Mouse (Mus musculus): Measurements from ENCODE around the gene Dync1h1.

The Dync1h1 gene

DNA sequence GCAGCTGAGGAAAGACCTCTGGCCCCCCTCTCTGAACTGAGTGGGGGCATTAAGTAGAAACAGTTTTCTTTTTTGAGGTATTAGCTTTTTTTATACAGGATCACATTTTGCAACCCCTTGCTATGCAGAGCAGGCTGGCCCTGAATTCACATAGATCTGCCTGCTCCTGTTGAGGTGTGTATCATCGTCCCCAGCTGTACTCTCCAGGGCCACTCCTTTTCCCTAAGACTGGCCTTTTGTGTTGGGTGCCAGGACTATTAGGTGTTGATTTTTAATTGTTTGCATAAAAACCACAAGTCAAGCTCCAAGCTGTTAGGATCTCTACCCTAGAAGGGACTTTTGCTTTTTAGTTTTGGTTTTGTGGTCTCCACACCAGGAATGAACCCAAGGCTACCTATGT lies 96.8 kb downstream of the Dync1h1 start:
- POLR2A ChIA-PET = interaction anchor here (0.5 to 19.5 kb wide), 35 partner anchors 9 to 843 kb away, joined by 3 to 781 read pairs (median 6); partner anchors contain the start of genes 1700001K19Rik (in 2 of the 4) and Wdr20 (in 2 of the 4)
- CTCF ChIA-PET = interaction anchor here in 1 of 4 experiments (0.6 to 0.8 kb wide), 2 partner anchors 10 to 24 kb away, joined by 3 read pairs; no protein-coding TSS in a partner anchor

DNA sequence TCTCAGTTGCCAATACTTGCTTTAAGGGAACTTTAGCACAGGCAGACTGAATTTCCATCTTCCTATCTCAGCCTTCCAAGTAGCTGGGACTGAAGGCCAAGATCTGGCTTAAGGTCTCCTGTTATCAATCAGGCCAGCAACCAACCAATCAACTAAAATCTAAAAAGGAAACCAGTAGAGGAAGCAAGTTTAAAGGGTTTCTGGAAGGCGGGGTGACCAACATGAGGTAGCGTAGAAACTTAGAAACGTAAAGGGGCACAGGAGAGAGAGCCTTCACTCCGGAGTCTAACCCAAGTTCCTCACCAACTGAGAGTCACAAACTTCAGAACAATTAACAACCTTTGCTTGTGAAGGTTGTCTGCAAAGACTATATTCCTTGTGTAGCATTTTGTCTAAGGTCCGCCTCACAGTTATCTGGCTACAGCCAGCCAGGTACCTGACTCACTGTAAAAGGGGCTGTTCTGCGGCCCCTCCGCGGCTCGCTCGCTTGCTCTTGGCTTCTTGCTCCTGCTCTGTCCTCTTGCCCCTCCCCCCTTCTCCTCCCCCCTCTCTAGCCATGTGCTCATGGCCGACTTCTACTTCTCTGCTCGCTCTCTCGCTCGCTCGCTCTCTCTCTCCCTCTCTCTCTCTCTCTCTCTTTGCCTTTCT lies 97.4 kb downstream of the Dync1h1 start:
- ChIA-PET POLR2A (interaction anchor here (0.5 to 19.5 kb wide), 35 partner anchors 8 to 842 kb away, joined by 3 to 781 read pairs (median 7); partner anchors contain the start of genes 1700001K19Rik (in 2 of the 4), Wdr20 (in 2 of the 4) and Dync1h1 (in 1 of the 4)), CTCF (interaction anchor here in 2 of 4 experiments (0.5 to 0.8 kb wide), 3 partner anchors 11 to 139 kb away, joined by 3 read pairs; no protein-coding TSS in a partner anchor)

DNA sequence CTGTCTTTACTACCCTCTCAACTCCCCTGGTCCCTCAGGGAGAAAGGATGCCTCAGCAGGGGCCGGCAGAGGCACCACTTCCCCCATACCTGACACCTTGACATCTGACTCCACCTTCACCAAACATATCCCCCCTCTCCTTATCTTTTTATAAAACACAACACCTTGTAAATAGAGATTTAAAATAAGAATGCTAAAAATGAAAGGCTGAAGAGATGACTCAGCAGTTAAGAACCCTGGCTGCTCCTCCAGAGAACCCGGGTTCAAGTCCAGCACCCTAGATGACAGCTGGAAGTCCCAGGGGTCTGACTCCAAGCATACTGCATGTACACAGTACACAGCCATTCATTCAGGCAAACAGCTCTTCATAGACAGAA lies 97.9 kb downstream of the Dync1h1 start:
- CTCF ChIA-PET = interaction anchor here in 1 of 4 experiments (0.5 kb wide), 1 partner anchor 139 kb away, joined by 3 read pairs; no protein-coding TSS in a partner anchor

DNA sequence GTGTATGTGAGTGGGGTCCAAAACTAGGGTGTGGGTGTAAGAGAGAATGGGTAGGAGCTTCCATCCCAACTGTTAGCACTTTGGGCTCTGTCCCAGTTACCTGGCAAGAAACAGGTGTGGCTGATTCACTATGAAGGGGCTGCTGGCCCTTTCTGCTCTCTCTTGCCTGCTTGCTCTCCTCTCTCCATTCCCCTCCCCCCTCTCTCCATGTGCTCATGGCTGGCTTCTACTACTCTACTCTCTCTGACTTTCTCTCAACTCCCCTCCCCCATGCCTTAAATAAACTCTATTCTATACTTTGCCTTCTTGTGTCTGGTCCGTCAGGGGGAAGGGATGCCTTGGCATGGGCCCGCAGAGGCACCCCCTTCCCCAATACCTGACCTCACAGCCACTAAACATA lies 99.5 kb downstream of the Dync1h1 start:
- POLR2A ChIA-PET = interaction anchor here (0.5 to 19.5 kb wide), 75 partner anchors 9 to 837 kb away, joined by 3 to 781 read pairs (median 5); partner anchors contain the start of genes 1700001K19Rik (in 2 of the 4), Wdr20 (in 2 of the 4), Dync1h1 (in 1 of the 4) and Eif5 (in 1 of the 4)
- CTCF ChIA-PET = interaction anchor here (0.6 to 3.7 kb wide), 11 partner anchors 11 to 572 kb away, joined by 3 to 23 read pairs (median 4); no protein-coding TSS in a partner anchor

More for the DNA sequence above, 97.9 kb downstream of the Dync1h1 start:
- POLR2A ChIA-PET = interaction anchor here (0.6 to 19.5 kb wide), 19 partner anchors 10 to 282 kb away, joined by 3 to 781 read pairs (median 50); partner anchors contain the start of genes 1700001K19Rik (in 2 of the 4), Dync1h1 (in 1 of the 4), Mok (in 1 of the 4) and Wdr20 (in 1 of the 4)

DNA sequence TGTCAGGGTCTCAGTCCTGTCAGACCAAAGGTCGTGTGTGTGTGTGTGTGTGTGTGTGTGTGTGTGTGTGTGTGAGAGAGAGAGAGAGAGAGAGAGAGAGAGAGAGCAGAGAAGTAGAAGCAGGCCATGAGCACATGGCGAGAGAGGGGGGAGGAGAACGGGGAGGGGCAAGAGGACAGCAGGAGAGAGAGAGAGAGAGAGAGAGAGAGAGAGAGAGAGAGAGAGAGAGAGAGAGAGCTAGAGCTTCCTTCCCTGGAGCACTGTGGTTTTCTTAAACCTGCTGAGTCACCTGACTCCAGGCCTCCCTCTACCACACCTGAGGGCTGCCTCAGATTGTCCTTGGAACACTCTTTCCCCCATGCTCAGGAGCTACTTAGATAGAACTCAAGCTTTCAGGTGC lies 100.1 kb downstream of the Dync1h1 start:
- POLR2A ChIA-PET = interaction anchor here (0.5 to 19.5 kb wide), 114 partner anchors 9 to 1956 kb away, joined by 3 to 781 read pairs (median 5); partner anchors contain the start of genes Wdr20 (in 3 of the 4), 1700001K19Rik (in 2 of the 4), Dync1h1 (in 1 of the 4) and Eif5 (in 1 of the 4)
- CTCF ChIA-PET = interaction anchor here (0.6 to 3.7 kb wide), 14 partner anchors 10 to 571 kb away, joined by 3 to 23 read pairs (median 4); no protein-coding TSS in a partner anchor

DNA sequence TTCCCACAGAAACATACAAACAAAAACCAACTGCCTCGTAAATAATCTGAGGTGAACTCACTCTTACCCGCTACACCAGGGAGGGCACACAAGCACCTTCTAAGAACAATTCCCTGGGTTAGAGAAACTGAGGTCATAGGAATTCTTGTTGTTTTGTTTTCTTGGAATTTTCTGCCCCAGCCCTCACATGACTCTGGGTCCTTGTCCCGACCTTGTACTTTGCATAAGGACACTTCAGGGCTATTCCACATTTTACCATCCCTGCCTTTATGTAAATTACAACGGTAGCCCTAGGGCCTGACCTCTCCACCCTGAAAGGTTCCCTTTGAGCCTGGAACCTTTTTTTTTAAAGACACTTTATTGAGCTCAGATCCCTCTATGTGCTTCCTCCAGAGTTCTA lies 101.3 kb downstream of the Dync1h1 start, which contains the start of gene Hsp90aa1:
Hsp90aa1 (minus strand) TSS at position 173 of the 400 bp plus-strand sequence.
- ChIA-PET CTCF (interaction anchor here (0.6 to 3.7 kb wide), 46 partner anchors 8 to 290 kb away, joined by 3 to 45 read pairs (median 5); partner anchors contain the start of gene Wdr20 (in 2 of the 4)), POLR2A (interaction anchor here (0.5 to 19.5 kb wide), 164 partner anchors 8 to 844 kb away, joined by 3 to 781 read pairs (median 5); partner anchors contain the start of genes Wdr20 (in 3 of the 4), 1700001K19Rik (in 2 of the 4), Dync1h1 (in 2 of the 4) and Eif5 (in 2 of the 4))

DNA sequence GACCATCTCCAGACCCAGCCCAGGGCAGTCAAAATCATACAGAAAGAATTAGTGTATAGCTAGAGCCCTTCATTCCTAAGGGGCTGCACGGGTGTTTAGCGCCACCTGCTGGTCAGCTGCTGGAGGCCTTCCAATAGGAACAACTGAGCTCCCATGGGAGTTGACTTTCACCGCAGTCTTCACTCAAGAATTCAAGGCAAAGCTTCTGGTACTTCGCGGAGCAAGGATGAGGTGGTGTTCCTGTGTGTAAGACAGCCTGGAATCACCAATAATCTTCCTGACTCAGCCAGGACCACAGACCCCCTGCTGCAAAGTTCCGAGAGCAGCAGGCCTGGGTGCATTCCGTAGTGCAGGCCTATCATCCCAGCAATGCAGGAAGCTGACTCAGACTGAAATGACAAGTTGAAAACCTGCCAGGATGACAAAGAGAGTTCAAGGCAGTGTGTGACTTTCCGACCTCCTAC lies 101.8 kb downstream of the Dync1h1 start:
- CTCF ChIA-PET = interaction anchor here (0.5 to 3.7 kb wide), 57 partner anchors 8 to 319 kb away, joined by 3 to 45 read pairs (median 4); partner anchors contain the start of gene Wdr20 (in 2 of the 4)
- POLR2A ChIA-PET = interaction anchor here (0.5 to 19.5 kb wide), 174 partner anchors 8 to 991 kb away, joined by 3 to 781 read pairs (median 5); partner anchors contain the start of genes Dync1h1 (in 3 of the 4), Wdr20 (in 3 of the 4), 1700001K19Rik (in 2 of the 4) and Ppp2r5c (in 2 of the 4)

DNA sequence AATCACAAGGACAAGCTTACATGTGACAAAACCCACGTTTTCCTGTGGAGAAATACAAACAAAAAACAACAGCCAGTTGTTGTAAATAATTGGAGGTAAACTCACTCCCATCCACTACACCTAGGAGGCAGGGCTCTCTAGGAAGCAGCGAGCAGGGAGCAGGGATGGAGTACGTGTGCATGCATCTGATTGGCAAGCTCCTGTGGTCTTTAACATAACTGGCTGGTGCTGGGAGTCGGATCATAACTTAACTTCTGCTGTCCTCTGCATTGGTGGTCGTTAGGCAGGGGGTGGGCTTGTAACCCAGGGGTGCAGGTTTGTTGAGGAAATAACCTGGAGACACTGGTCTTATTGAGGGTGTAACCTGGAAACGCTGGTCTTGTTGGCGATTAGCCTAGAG lies 102.4 kb downstream of the Dync1h1 start:
- CTCF ChIA-PET = interaction anchor here (0.7 to 3.7 kb wide), 35 partner anchors 10 to 288 kb away, joined by 3 to 45 read pairs (median 5); partner anchors contain the start of gene Wdr20 (in 1 of the 4)
- POLR2A ChIA-PET = interaction anchor here (0.5 to 19.5 kb wide), 127 partner anchors 7 to 1113 kb away, joined by 3 to 781 read pairs (median 6); partner anchors contain the start of genes Dync1h1 (in 3 of the 4), Wdr20 (in 3 of the 4), 1700001K19Rik (in 2 of the 4) and Dio3 (in 1 of the 4)

DNA sequence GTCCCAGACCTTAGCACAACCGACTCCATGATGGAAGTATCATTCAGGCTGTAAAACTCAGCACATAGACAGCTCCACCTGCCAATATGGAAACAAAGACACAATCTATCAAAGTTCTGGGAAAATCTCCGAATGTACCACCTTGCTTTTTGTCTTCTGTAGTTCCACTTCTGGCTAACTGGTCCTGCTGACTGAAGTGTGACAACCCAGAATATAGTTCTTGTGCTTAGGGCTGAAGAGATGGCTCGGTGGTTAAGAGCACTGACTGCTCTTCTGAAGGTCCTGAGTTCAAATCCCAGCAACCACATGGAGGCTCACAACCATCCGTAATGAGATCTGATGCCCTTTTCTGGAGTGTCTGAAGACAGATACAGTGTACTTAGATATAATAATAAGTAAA lies 104.2 kb downstream of the Dync1h1 start:
- POLR2A ChIA-PET = interaction anchor here in 3 of 4 experiments (1.1 to 19.5 kb wide), 26 partner anchors 3 to 288 kb away, joined by 3 to 781 read pairs (median 26); partner anchors contain the start of genes 1700001K19Rik (in 2 of the 3), Hsp90aa1 (in 1 of the 3) and Wdr20 (in 1 of the 3)
- CTCF ChIA-PET = interaction anchor here in 1 of 4 experiments (0.6 kb wide), 1 partner anchor 123 kb away, joined by 3 read pairs; no protein-coding TSS in a partner anchor

DNA sequence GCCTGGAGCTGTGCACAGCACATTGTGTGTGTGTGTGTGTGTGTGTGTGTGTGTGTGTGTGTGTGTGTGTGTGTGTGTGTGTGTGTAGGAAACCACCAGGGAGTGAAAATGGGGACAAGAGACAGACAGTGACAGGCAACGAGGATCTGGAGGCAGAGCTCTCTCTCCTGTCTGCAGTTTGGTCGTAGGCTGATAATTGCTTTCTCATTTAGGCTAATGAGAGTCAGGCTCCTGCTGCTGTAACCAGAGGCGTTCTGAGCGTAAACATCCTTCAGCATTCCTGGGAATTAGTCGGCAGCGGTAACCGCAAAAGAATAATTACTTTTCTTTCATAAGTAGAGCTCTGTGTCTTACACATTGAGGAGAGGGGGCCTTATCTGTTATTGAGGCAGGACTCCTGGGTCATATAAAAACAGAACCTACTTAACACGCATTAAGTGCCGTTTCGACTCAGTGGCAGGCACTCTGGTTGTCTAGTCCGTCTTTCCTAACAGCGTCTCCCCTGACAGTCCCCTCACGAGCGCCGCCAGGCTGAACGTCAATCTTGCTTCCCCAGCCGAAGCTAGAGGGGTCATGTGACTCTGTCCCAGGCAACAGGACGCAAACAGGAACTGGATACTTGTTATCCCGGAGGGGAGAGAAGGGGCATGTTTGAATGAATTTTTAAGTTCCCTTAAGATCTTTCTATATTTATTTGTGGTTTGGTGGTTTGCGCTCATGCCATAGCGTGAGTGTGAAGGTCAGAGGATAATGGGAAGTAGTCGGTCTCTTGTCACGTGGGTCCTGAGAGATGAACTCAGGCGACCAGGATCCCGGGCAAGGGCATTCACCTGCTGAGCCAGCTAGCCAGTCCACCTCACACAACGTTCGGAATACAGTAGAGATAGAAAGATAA lies 105.3 kb downstream of the Dync1h1 start:
- ChIA-PET CTCF (interaction anchor here in 3 of 4 experiments (0.5 to 1.2 kb wide), 9 partner anchors 11 to 315 kb away, joined by 3 to 6 read pairs (median 3); partner anchors contain the start of gene Wdr20 (in 1 of the 3)), POLR2A (interaction anchor here (0.5 to 19.5 kb wide), 51 partner anchors 4 to 1005 kb away, joined by 3 to 781 read pairs (median 5); partner anchors contain the start of genes 1700001K19Rik (in 2 of the 4), Wdr20 (in 2 of the 4), Dync1h1 (in 1 of the 4) and Hsp90aa1 (in 1 of the 4))

DNA sequence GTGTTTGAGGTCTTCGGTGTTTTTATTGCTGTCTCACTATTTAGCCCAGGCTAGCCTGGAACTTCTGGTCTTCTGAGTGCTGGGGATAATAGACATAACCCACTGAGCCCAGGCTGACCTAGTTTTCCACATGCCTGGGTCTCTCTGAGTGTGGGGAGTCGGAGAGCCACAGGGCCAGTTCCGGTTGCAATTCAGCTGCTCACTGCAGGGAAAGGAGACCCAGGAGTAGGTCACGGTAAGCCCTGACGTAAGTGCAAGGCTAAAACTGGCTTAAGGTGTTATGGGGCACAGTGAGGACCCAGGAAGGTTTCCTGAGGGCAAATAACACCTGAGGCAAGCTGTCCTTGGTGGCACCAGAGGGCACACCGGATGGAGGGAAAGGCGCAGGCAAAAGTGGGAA lies 106.2 kb downstream of the Dync1h1 start:
- ChIA-PET POLR2A (interaction anchor here in 3 of 4 experiments (0.6 to 19.5 kb wide), 32 partner anchors 5 to 1004 kb away, joined by 3 to 781 read pairs (median 10); partner anchors contain the start of genes 1700001K19Rik (in 2 of the 3), Wdr20 (in 2 of the 3), Hsp90aa1 (in 1 of the 3) and Zfp839 (in 1 of the 3)), CTCF (interaction anchor here in 2 of 4 experiments (0.6 to 0.9 kb wide), 2 partner anchors 37 to 289 kb away, joined by 3 to 6 read pairs; no protein-coding TSS in a partner anchor)

DNA sequence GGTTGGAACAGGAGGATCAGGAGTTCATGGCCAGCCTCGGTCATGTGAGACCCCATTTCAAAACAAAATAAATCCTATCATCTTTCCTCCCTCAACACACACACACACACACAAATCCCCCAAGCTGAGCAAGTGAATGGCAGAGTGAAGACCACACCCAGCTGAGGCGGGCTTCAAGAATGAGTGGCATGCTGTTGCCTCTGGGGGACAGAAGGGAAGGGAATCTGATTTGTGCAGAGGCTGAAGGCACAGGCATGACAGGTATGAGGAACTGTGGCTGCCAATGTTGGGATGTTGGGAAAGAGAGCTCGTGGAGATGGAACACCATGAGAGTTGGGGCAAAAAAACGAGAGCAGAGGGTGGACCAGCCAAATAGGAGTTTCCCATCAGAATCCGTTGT lies 110.0 kb downstream of the Dync1h1 start:
- POLR2A ChIA-PET = interaction anchor here in 3 of 4 experiments (0.5 to 19.5 kb wide), 36 partner anchors 9 to 647 kb away, joined by 3 to 781 read pairs (median 5); partner anchors contain the start of genes Hsp90aa1 (in 3 of the 3), Wdr20 (in 3 of the 3) and 1700001K19Rik (in 2 of the 3)
- CTCF ChIA-PET = interaction anchor here in 2 of 4 experiments (0.5 to 1.7 kb wide), 4 partner anchors 8 to 293 kb away, joined by 4 to 11 read pairs (median 6); partner anchors contain the start of gene Hsp90aa1 (in 2 of the 2)

DNA sequence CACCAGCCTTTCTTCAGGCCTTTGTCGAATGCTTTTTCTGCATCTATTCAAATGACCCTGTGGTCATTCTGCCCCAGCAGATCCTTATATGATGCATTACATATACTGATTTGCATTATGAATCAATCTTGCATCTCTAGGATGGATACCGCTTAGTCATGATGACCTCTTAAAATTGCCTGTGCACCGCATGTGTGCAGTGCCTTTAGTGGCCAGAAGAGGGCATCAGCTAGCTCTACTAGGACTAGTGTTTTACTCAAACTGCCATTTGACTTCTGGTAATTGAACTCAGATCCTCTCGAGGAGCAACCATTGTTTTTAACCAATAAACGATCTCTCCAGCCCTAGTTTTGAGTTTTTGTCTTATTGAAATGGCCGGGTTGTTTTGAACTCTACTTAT lies 112.5 kb downstream of the Dync1h1 start:
- POLR2A ChIA-PET = interaction anchor here in 3 of 4 experiments (0.5 to 15.0 kb wide), 14 partner anchors 9 to 242 kb away, joined by 3 to 253 read pairs (median 5); partner anchors contain the start of gene Hsp90aa1 (in 3 of the 3)
- CTCF ChIA-PET = interaction anchor here in 3 of 4 experiments (0.5 to 1.6 kb wide), 4 partner anchors 10 to 40 kb away, joined by 3 to 9 read pairs (median 5); partner anchors contain the start of gene Hsp90aa1 (in 2 of the 3)

DNA sequence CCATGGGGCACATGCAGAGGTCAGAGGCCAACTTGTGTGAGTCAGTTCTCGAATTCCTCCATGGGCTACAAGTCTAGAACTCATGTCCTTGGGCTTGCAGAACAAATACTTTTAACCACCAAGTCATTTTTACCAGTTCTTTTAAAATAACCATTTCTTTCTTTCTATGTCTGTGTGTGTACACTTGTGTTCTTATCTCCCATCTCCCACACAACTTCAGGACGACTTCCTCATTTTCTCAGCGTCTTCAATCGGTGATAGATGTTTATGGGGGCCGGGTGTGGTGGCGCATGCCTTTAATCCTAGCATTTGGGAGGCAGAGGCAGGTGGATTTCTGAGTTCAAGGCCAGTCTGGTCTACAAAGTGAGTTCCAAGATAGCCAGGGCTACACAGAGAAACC lies 113.0 kb downstream of the Dync1h1 start:
- CTCF ChIA-PET = interaction anchor here in 2 of 4 experiments (1.2 to 1.6 kb wide), 3 partner anchors 11 to 40 kb away, joined by 3 to 9 read pairs (median 5); partner anchors contain the start of gene Hsp90aa1 (in 2 of the 2)
- POLR2A ChIA-PET = interaction anchor here (0.5 to 15.0 kb wide), 16 partner anchors 9 to 242 kb away, joined by 3 to 253 read pairs (median 4); partner anchors contain the start of gene Hsp90aa1 (in 3 of the 4)

DNA sequence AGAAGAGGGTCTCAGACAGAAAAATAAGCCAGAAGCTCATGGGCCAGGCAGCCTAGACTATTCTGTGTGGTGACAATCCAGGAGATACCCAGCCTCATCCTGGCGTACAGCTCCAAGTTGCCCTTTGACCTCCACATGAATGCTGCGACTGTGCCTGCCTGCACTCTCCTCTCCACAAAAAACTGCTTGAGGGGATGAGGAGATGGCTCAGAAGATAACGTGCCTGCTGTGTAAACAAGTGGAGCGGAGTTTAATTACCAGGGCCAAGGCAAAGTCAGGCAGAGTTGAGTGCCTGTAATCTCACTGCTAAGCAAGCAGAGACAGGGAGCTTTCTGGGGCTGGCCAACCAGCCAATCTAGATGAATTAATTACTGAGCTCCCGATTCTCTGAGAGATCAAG lies 114.8 kb downstream of the Dync1h1 start:
- ChIA-PET POLR2A (interaction anchor here in 3 of 4 experiments (0.5 to 15.0 kb wide), 13 partner anchors 9 to 129 kb away, joined by 3 to 253 read pairs (median 5); partner anchors contain the start of genes Hsp90aa1 (in 2 of the 3) and Wdr20 (in 1 of the 3)), CTCF (interaction anchor here in 2 of 4 experiments (1.0 kb wide), 2 partner anchors 13 to 17 kb away, joined by 3 to 6 read pairs; partner anchors contain the start of gene Hsp90aa1 (in 1 of the 2))

Measured in embryonic stem cell, embryonic (primary cell).